Mouse (Mus musculus): ENCODE measurements at regions not wholly inside any gene's neighbourhood (a gene's known extent, or its start where the extent isn't known, plus 50 kb on each side); places are given as distances from the start of the nearest gene placed in this dataset.

DNA sequence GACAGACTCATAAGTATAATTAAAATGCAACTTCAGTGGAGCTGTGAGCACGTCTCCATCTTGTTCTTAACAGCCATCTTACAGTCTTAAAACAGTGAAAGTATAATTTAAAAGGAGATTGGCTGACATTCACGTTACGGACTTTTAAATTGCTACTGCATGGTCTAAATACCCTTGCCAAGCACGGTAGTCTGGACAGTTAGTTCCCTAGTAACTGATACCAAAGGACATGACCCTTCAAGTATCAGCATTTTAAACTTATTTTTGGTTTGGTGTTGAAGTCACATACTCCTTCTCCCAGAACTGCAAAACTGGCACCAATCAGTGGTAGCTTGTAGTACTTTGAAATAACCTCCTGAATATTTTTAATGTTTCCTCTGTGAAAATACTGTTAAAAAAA lies 119.1 kb upstream of the Tyw5 start:
- H3K27ac ChIP-seq (ENCODE audit: insufficient read depth, low read length), result no peak overlapping the region
- no peak overlapping the region for H3K4me3 ChIP-seq (ENCODE audit: extremely low read depth, insufficient read depth, insufficient read length)
- H3K36me3 ChIP-seq (ENCODE audit: control insufficient read depth, insufficient read depth, low read length), result no peaks in the 10 kb centered on the region
- 85% methylated on average over 4 of the region's 4 CpGs for WGBS
- no peaks in the 10 kb centered on the region for H3K27me3 ChIP-seq (ENCODE audit: control insufficient read depth, insufficient read depth, low read length)
- no peak for DNase-seq (ENCODE audit: low read depth in 1 of 2, low spot score in 2 of 2)
- TF ChIP-seq POLR2A (IDR thresholded peaks at IDR 0.05; ENCODE audit: low read depth, low read length), result no peak
- no peak for TF ChIP-seq CTCF (IDR thresholded peaks at IDR 0.05; ENCODE audit: extremely low read depth, insufficient read depth, insufficient read length, insufficient replicate concordance)
- no peaks in the 10 kb centered on the region for H3K4me1 ChIP-seq (ENCODE audit: control insufficient read depth, insufficient read depth, insufficient read length)

DNA sequence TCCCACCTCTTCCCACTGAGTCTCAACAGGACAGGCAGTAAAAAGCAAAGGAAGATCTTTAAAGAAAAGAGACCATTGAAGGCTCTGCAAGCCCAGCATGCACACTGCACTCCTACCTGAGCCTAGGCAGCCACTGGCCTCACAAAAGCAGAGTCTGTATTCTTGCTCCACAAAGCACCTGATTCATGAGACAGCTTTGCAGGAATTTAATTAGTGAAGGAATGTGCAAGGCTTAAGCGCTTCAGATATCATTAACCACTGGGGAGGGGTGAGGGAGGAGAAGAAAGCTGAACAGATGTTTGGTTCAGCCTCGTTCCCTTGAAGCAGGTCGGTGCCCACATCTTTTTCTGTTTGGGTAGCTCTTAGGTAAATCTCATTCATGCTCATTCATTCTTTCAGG lies 121.8 kb upstream of the Tyw5 start:
- no peak overlapping the region for H3K27ac ChIP-seq (ENCODE audit: insufficient read depth, low read length)
- no peak overlapping the region for H3K4me3 ChIP-seq (ENCODE audit: extremely low read depth, insufficient read depth, insufficient read length)
- no peaks in the 10 kb centered on the region for H3K36me3 ChIP-seq (ENCODE audit: control insufficient read depth, insufficient read depth, low read length)
- H3K4me1 ChIP-seq (ENCODE audit: control insufficient read depth, insufficient read depth, insufficient read length), result no peaks in the 10 kb centered on the region
- 82% methylated on average over 3 of the region's 3 CpGs for whole genome bisulfite sequencing
- H3K27me3 ChIP-seq (ENCODE audit: control insufficient read depth, insufficient read depth, low read length), result no peaks in the 10 kb centered on the region
- TF ChIP-seq CTCF (IDR thresholded peaks at IDR 0.05; ENCODE audit: extremely low read depth, insufficient read depth, insufficient read length, insufficient replicate concordance), result no peak
- no peak for TF ChIP-seq POLR2A (IDR thresholded peaks at IDR 0.05; ENCODE audit: low read depth, low read length)
- no peak for DNase-seq (ENCODE audit: low read depth in 1 of 2, low spot score in 2 of 2)

GRCm38 (mm10) chr1:57529320-57529719 lies 122.4 kb upstream of the Tyw5 start:
- no peak for DNase-seq (ENCODE audit: low read depth in 1 of 2, low spot score in 2 of 2)
- TF ChIP-seq POLR2A (IDR thresholded peaks at IDR 0.05; ENCODE audit: low read depth, low read length) (no peak), CTCF (IDR thresholded peaks at IDR 0.05; ENCODE audit: extremely low read depth, insufficient read depth, insufficient read length, insufficient replicate concordance) (no peak)
- WGBS, result 93% methylated on average over 2 of the region's 2 CpGs
- H3K27ac ChIP-seq (ENCODE audit: insufficient read depth, low read length), result no peak overlapping the region
- no peaks in the 10 kb centered on the region for H3K4me1 ChIP-seq (ENCODE audit: control insufficient read depth, insufficient read depth, insufficient read length)
- H3K4me3 ChIP-seq (ENCODE audit: extremely low read depth, insufficient read depth, insufficient read length), result no peak overlapping the region
- no peaks in the 10 kb centered on the region for H3K36me3 ChIP-seq (ENCODE audit: control insufficient read depth, insufficient read depth, low read length)
- no peaks in the 10 kb centered on the region for H3K27me3 ChIP-seq (ENCODE audit: control insufficient read depth, insufficient read depth, low read length)

DNA sequence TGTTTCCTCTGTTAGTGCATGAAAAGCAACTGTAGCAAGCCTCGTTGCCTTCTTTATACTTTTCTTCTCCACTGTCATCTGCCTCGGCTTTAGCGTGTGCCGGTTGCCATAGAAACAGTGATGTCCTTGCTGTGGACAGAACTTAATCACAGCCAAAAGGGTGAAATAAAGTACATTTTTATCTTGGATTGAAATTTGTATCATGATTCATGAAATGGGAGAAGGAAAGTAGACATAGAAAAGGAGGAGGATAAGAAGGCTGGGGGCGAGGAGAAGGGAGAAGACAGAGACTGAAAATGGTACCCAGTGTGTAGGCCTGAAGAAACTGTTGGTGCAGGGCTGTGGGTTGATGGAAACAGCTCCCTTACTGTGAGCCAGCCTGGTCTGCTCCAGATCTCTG lies 130.5 kb upstream of the Tyw5 start:
- Histone ChIP-seq H3K36me3 (ENCODE audit: control insufficient read depth, insufficient read depth, low read length) (no peaks in the 10 kb centered on the region), H3K27ac (ENCODE audit: insufficient read depth, low read length) (no peak overlapping the region), H3K4me3 (ENCODE audit: extremely low read depth, insufficient read depth, insufficient read length) (no peak overlapping the region), H3K4me1 (ENCODE audit: control insufficient read depth, insufficient read depth, insufficient read length) (no peaks in the 10 kb centered on the region), H3K27me3 (ENCODE audit: control insufficient read depth, insufficient read depth, low read length) (no peaks in the 10 kb centered on the region)
- WGBS, result 90% methylated on average over 5 of the region's 5 CpGs
- DNase-seq (ENCODE audit: low read depth in 1 of 2, low spot score in 2 of 2), result no peak
- TF ChIP-seq POLR2A (IDR thresholded peaks at IDR 0.05; ENCODE audit: low read depth, low read length), result no peak
- no peak for TF ChIP-seq CTCF (IDR thresholded peaks at IDR 0.05; ENCODE audit: extremely low read depth, insufficient read depth, insufficient read length, insufficient replicate concordance)

- Histone ChIP-seq H3K27ac (ENCODE audit: insufficient read depth, low read length) (no peak overlapping the region), H3K4me1 (ENCODE audit: control insufficient read depth, insufficient read depth, insufficient read length) (no peaks in the 10 kb centered on the region), H3K4me3 (ENCODE audit: extremely low read depth, insufficient read depth, insufficient read length) (no peak overlapping the region), H3K36me3 (ENCODE audit: control insufficient read depth, insufficient read depth, low read length) (no peaks in the 10 kb centered on the region), H3K27me3 (ENCODE audit: control insufficient read depth, insufficient read depth, low read length) (no peaks in the 10 kb centered on the region)
- TF ChIP-seq CTCF (IDR thresholded peaks at IDR 0.05; ENCODE audit: extremely low read depth, insufficient read depth, insufficient read length, insufficient replicate concordance), result no peak
- no peak for TF ChIP-seq POLR2A (IDR thresholded peaks at IDR 0.05; ENCODE audit: low read depth, low read length)
- no peak for DNase-seq (ENCODE audit: low read depth in 1 of 2, low spot score in 2 of 2)
- WGBS, result 81% methylated on average over 3 of the region's 3 CpGs
These were observed 137.8 kb upstream of the Tyw5 start for GRCm38 (mm10) chr1:57544684-57545083.

- Histone ChIP-seq H3K4me3 (ENCODE audit: extremely low read depth, insufficient read depth, insufficient read length) (no peak overlapping the region), H3K4me1 (ENCODE audit: control insufficient read depth, insufficient read depth, insufficient read length) (no peaks in the 10 kb centered on the region), H3K27ac (ENCODE audit: insufficient read depth, low read length) (no peak overlapping the region), H3K27me3 (ENCODE audit: control insufficient read depth, insufficient read depth, low read length) (no peaks in the 10 kb centered on the region), H3K36me3 (ENCODE audit: control insufficient read depth, insufficient read depth, low read length) (no peaks in the 10 kb centered on the region)
- TF ChIP-seq POLR2A (IDR thresholded peaks at IDR 0.05; ENCODE audit: low read depth, low read length), result no peak
- TF ChIP-seq CTCF (IDR thresholded peaks at IDR 0.05; ENCODE audit: extremely low read depth, insufficient read depth, insufficient read length, insufficient replicate concordance), result no peak
- WGBS, result 73% methylated on average over 14 of the region's 14 CpGs
- DNase-seq (ENCODE audit: low read depth in 1 of 2, low spot score in 2 of 2), result no peak
These were observed 139.1 kb upstream of the Tyw5 start for GRCm38 (mm10) chr1:57545792-57546685.

DNA sequence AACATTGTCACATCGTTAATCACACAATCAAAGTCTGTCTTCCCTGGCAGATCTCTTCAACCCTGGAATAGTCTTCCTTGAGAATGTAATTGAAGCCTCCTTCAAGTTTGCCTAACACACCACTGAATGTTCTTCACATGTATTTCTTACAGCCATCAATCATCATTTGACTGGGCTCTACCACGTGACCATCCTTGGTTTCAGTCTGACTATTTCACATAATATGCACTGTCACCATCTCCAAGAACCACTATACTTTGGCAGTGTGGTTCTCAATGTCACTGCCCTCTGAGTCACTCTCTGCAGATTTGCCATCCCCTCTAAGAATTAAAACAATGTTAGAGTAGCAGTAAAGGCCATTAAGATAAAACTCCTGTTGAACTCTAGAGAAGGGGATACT lies 154.6 kb upstream of the Tyw5 start:
- 74% methylated on average over 2 of the region's 2 CpGs for WGBS
- no peak overlapping the region for H3K4me3 ChIP-seq (ENCODE audit: extremely low read depth, insufficient read depth, insufficient read length)

More for the DNA sequence above, 154.6 kb upstream of the Tyw5 start:
- H3K36me3 ChIP-seq (ENCODE audit: control insufficient read depth, insufficient read depth, low read length), result no peaks in the 10 kb centered on the region
- no peaks in the 10 kb centered on the region for H3K4me1 ChIP-seq (ENCODE audit: control insufficient read depth, insufficient read depth, insufficient read length)
- TF ChIP-seq CTCF (IDR thresholded peaks at IDR 0.05; ENCODE audit: extremely low read depth, insufficient read depth, insufficient read length, insufficient replicate concordance) (no peak), POLR2A (IDR thresholded peaks at IDR 0.05; ENCODE audit: low read depth, low read length) (no peak)
- H3K27me3 ChIP-seq (ENCODE audit: control insufficient read depth, insufficient read depth, low read length), result no peaks in the 10 kb centered on the region
- no peak overlapping the region for H3K27ac ChIP-seq (ENCODE audit: insufficient read depth, low read length)
- DNase-seq (ENCODE audit: low read depth in 1 of 2, low spot score in 2 of 2), result no peak

Measured in spleen, adult 2 months (tissue).